Mouse (Mus musculus) kidney, postnatal 4 days (tissue): Measurements from ENCODE around the gene St6galnac5.
"Not testable (repeated sequence)": the region's sequence is repeated elsewhere in the genome, so short reads cannot be mapped to it uniquely, and the experiment has no call there.

Experiments
- DNase-seq, 2 experiments: peaks; one replicate each; pipeline ENCODE4 v3.0.0; 2021; ENCODE audit warnings: mixed read lengths in 2 of 2

Gene St6galnac5

GRCm38 (mm10) chr3:152861978-152862377 is 120.1 kb downstream of the St6galnac5 start:
- no peak for DNase-seq

- no peak for DNase-seq
Observed at GRCm38 (mm10) chr3:152861450-152861849, 120.6 kb downstream of the St6galnac5 start.

- no peak for DNase-seq
Observed at GRCm38 (mm10) chr3:152856095-152856494, 126.0 kb downstream of the St6galnac5 start.

GRCm38 (mm10) chr3:152855006-152855614 is 126.9 kb downstream of the St6galnac5 start:
- no peak for DNase-seq

- DNase-seq: no peak
Observed at GRCm38 (mm10) chr3:152843925-152844324, 138.1 kb downstream of the St6galnac5 start.

GRCm38 (mm10) chr3:152842648-152843047 is 139.4 kb downstream of the St6galnac5 start:
- DNase-seq: no peak

GRCm38 (mm10) chr3:152841264-152841663 is 140.8 kb downstream of the St6galnac5 start:
- DNase-seq: peak in 1 of 2 experiments; percentile 39

- no peak for DNase-seq
Observed at GRCm38 (mm10) chr3:152837938-152838337, 144.1 kb downstream of the St6galnac5 start.

- no peak for DNase-seq
Observed at GRCm38 (mm10) chr3:152837407-152837806, 144.6 kb downstream of the St6galnac5 start.

- DNase-seq: no peak
Observed at GRCm38 (mm10) chr3:152832436-152832835, 149.6 kb downstream of the St6galnac5 start.

- DNase-seq: no peak
Observed at GRCm38 (mm10) chr3:152831974-152832373, 150.1 kb downstream of the St6galnac5 start.

- DNase-seq: peak; percentile 59 to 66
Observed at GRCm38 (mm10) chr3:152831377-152831776, 150.7 kb downstream of the St6galnac5 start.

GRCm38 (mm10) chr3:152821202-152821601 is 160.8 kb downstream of the St6galnac5 start:
- DNase-seq: peak; percentile 92

- no peak for DNase-seq
Observed at GRCm38 (mm10) chr3:152820406-152820805, 161.6 kb downstream of the St6galnac5 start.

GRCm38 (mm10) chr3:152815110-152815509 is 166.9 kb downstream of the St6galnac5 start:
- no peak for DNase-seq

- no peak for DNase-seq
Observed at GRCm38 (mm10) chr3:152813905-152814304, 168.1 kb downstream of the St6galnac5 start.

GRCm38 (mm10) chr3:152799738-152800431 is 182.2 kb downstream of the St6galnac5 start:
- peak; percentile 20 to 53 for DNase-seq

GRCm38 (mm10) chr3:152797354-152797753 is 184.7 kb downstream of the St6galnac5 start:
- DNase-seq: peak in 1 of 2 experiments; percentile 15

- DNase-seq: no peak
Observed at GRCm38 (mm10) chr3:152796216-152796615, 185.8 kb downstream of the St6galnac5 start.

- DNase-seq: no peak
Observed at GRCm38 (mm10) chr3:152793006-152793405, 189.0 kb downstream of the St6galnac5 start.

GRCm38 (mm10) chr3:152792601-152793000 is 189.4 kb downstream of the St6galnac5 start:
- no peak for DNase-seq

- not testable (repeated sequence) for DNase-seq
Observed at GRCm38 (mm10) chr3:152788301-152788953, 193.6 kb downstream of the St6galnac5 start.

- DNase-seq: not testable (repeated sequence)
Observed at GRCm38 (mm10) chr3:152784353-152784752, 197.7 kb downstream of the St6galnac5 start.

GRCm38 (mm10) chr3:152783792-152784191 is 198.3 kb downstream of the St6galnac5 start:
- DNase-seq: peak; percentile 89 to 90
